Mouse (Mus musculus) frontal cortex, postnatal 14 days (tissue): ENCODE measurements around the gene Ropn1l.
A peak's percentile ranks its signal among the peaks of the same experiment; 100 is the strongest.

ENCODE experiments used
- DNase-seq, 2 experiments: peaks; one replicate each; pipeline ENCODE4 v3.0.0; 2022; ENCODE audit warnings: low spot score in 2 of 2

The Ropn1l gene

GRCm38 (mm10) chr15:31407490-31407889 is 46.0 kb downstream of the Ropn1l start:
- DNase-seq, result no peak

- no peak for DNase-seq
Observed at GRCm38 (mm10) chr15:31406881-31407280, 46.7 kb downstream of the Ropn1l start.

GRCm38 (mm10) chr15:31404346-31404745 is 49.2 kb downstream of the Ropn1l start:
- DNase-seq, result no peak

- no peak for DNase-seq
Observed at GRCm38 (mm10) chr15:31402200-31402892, 51.2 kb downstream of the Ropn1l start.

- DNase-seq, result no peak
Observed at GRCm38 (mm10) chr15:31400974-31401373, 52.6 kb downstream of the Ropn1l start.

- DNase-seq, result no peak
Observed at GRCm38 (mm10) chr15:31398769-31399168, 54.8 kb downstream of the Ropn1l start.

- DNase-seq, result no peak
Observed at GRCm38 (mm10) chr15:31397379-31397778, 56.2 kb downstream of the Ropn1l start.

GRCm38 (mm10) chr15:31396755-31397154 is 56.8 kb downstream of the Ropn1l start:
- DNase-seq, result no peak

GRCm38 (mm10) chr15:31395986-31396385 is 57.6 kb downstream of the Ropn1l start:
- no peak for DNase-seq

GRCm38 (mm10) chr15:31393402-31393801 is 60.1 kb downstream of the Ropn1l start:
- no peak for DNase-seq

- DNase-seq, result peak in 1 of 2 experiments; percentile 61
Observed at GRCm38 (mm10) chr15:31392705-31393104, 60.8 kb downstream of the Ropn1l start.

GRCm38 (mm10) chr15:31392135-31392534 is 61.4 kb downstream of the Ropn1l start:
- no peak for DNase-seq
